Mouse (Mus musculus) gastrocnemius, postnatal 14 days (tissue): ENCODE results near the gene Ces2f. TPM values are rescaled to one million over a fixed set of nuclear protein-coding genes. Genes with fewer than 3 reads are reported as not detected.
A peak's percentile ranks its signal among the peaks of the same experiment; 100 is the strongest.
"Not testable (repeated sequence)": the region's sequence is repeated elsewhere in the genome, so short reads cannot be mapped to it uniquely, and the experiment has no call there.

Experiments
- DNase-seq: peaks from one replicate; pipeline ENCODE4 v3.0.0; 2021; ENCODE audit warnings: mixed read lengths
- intact Hi-C: fragments of 180-260 bp; cut with DNase I; formaldehyde crosslinking; loops from one replicate; pipeline ENCODE4 v1.15.1; 2025; ENCODE audit warnings: low total_unique reads
- long read RNA-seq, 2 experiments: library from polyadenylated mRNA; stranded (forward); transcript quantifications; one replicate each; pipeline ENCODE4 v2.0.0; 2021
- total RNA-seq, 2 experiments: library from RNA; stranded (reverse); gene quantifications; 2 replicates each; pipeline ENCODE4 v1.2.3; 2021

The Ces2f gene
- total RNA-seq, result not detected
- long read RNA-seq, experiment 1, result 0 reads
- long read RNA-seq, experiment 2, result 0 reads

- intact Hi-C loops, result no loop called here
- no peak for DNase-seq
These were observed at the start of gene Ces2f for GRCm38 (mm10) chr8:104947056-104947455. Gene Ces2f, plus strand, starts transcription at chr8:104947356.

DNA sequence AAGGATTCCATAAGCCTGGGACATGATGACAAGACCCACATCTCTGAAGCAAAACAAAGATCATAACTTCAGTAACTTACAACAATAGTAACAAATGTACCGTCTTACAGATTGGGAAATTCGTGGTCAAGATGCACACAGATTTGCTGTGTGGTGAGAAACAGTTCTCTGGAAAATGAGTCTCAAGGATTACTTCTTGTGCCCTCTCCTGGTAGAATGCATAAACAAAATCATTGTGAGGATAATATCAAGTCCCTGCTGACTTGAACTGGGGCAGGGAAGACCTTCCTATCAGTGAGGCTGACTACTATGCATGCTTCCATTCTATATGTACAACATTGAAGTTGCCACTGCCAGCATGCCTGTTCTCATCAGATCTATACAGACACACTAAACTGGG, 45.4 kb upstream of the Ces2f start:
- DNase-seq, result no peak
- intact Hi-C loops, result no loop called here

DNA sequence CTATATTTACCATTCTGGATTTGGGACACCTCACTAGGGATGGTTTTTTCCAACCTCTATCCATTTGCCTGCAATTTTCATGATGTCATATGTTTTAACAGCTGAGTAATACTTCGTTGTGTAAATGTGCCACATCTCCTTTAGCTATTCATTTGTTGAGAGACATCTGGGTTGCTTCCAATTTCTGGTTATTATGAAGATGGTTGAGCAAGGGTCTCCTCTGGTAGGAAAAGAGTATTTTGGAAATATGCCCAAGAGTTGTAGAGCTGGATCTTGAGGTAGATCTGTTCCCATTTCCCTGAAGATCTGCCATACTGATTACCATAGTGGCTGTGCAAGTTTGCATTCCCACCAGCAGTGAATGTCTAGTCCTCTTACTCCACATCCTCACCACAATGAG, 40.0 kb upstream of the Ces2f start:
- DNase-seq, result no peak
- intact Hi-C loops, result no loop called here

- intact Hi-C loops, result not testable (repeated sequence)
- DNase-seq, result peak; percentile 79
These were observed 38.1 kb upstream of the Ces2f start for GRCm38 (mm10) chr8:104909021-104909420.

DNA sequence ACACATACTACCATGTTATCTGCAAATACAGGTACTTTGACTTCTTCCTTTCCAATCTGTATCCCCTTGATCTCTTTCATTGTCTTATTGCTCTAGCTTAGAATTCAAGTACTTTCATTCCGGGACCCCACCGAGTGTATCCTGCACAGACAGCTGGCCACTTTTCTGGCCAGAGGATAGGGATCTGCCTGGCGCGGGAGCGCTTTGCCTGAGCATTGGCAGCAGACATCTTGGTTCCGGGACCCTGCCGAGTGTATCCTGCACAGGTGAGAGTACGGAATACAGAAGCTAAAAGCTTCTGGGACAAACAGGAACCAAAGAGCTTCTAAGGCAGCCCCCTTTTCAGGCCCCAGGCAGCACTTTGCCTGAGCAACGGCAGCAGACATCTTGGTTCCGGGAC, 37.5 kb upstream of the Ces2f start:
- DNase-seq, intact Hi-C loops: not testable (repeated sequence)

GRCm38 (mm10) chr8:104925972-104926596, 21.1 kb upstream of the Ces2f start, which contains the start of gene Ces2e:
Gene Ces2e, plus strand, starts transcription at chr8:104926260.
- no peak for DNase-seq
- intact Hi-C loops, result no loop called here

- DNase-seq, result no peak
- intact Hi-C loops, result no loop called here
These were observed 19.9 kb upstream of the Ces2f start for GRCm38 (mm10) chr8:104927301-104927700.

- DNase-seq, result no peak
- intact Hi-C loops, result no loop called here
These were observed 2.5 kb upstream of the Ces2f start for GRCm38 (mm10) chr8:104944665-104945064.

DNA sequence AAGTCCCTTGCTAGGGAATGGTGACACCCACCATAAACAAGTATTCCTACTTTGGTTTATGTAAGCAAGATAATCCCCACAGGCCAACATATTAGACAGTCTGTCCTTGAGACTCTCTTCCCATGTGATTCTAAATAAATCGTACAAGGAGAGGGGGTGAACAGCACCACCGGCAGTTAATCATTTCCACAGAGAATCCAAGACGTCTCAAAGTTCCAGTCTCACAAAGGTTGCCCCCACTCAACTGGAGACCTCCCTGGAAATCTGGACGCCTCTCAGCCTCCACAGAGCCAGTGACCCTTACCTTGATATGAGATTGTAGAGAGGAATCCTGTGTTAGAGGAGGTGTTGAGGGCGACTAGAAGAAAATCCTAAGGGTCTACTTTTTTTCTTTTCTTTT, 1.9 kb downstream of the Ces2f start:
- intact Hi-C loops, result no loop called here
- DNase-seq, result no peak

GRCm38 (mm10) chr8:104961537-104961961, 14.4 kb downstream of the Ces2f start, which contains the start of gene Ces2g:
Gene Ces2g, plus strand, starts transcription at chr8:104961718.
- intact Hi-C loops, result no loop called here
- DNase-seq, result no peak

GRCm38 (mm10) chr8:104962229-104962901, 15.2 kb downstream of the Ces2f start:
- intact Hi-C loops, result no loop called here

DNA sequence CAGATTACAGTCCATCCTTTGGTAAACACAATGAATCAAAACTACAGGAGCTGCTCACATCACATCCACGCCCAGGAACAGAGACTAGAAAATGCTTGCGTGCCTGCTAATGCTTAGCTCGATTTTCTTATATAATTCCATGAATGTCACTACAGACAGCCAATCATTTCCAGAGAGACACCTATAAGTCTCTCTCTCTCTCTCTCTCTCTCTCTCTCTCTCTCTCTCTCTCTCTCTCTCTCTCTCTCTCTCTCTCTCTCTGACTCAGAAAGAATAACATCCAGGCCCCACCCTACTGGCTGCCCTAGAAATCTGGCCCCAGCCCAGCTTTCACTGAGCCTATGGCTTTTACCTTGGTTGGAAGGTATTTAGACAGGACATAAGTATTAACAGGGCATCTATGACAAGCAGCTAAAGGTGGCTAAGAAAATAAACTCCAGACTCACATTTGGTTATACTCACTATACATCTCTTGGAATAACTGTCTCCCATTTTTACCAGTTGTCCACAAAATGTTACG, 16.3 kb downstream of the Ces2f start:
- DNase-seq, result no peak
- intact Hi-C loops, result no loop called here

More at GRCm38 (mm10) chr8:104962229-104962901, 15.2 kb downstream of the Ces2f start:
- no peak for DNase-seq

- intact Hi-C loops, result no loop called here
- DNase-seq, result no peak
These were observed 37.0 kb downstream of the Ces2f start for GRCm38 (mm10) chr8:104984126-104984525.

DNA sequence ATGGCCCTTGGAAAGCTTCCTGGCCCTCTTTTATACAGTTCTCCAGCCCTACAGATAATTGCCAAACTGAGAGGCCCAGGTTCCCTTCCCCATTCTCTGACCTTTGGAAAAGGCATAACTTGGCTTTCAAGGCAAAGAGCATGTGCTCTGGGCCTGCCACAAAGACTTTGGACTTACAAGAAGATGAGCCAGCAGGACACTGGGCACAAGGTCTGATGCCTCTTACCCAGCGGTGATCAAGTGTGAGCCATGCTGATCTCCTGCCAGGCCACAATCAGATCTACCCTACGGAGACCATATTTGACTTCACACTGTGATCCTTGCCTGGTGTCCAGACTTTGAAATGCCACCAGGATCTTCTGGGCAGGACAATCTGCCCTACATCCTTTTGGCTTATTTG, 37.8 kb downstream of the Ces2f start:
- intact Hi-C loops, result no loop called here
- DNase-seq, result no peak

DNA sequence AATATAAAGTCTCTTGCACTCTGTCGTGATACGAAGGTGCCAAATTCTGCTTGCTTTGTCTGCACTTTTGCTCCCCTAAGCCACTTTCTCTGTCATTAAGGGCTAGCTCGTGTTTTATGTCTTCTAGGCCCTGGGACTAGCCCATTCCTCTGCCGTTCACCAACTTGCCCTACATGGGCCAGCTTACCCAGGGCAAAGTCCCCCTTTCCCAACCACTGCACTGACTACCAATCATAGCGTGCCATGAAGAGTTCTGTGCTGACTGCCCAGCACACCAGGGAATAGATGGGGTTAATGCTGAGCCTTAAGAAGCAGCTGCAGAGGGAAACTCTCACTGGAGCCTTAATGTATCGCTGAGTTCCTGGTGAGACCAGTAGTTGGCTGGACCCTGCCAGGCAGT, 51.0 kb downstream of the Ces2f start:
- intact Hi-C loops, result no loop called here
- DNase-seq, result no peak

GRCm38 (mm10) chr8:104999183-104999582, 52.0 kb downstream of the Ces2f start:
- DNase-seq, result no peak
- intact Hi-C loops, result no loop called here

DNA sequence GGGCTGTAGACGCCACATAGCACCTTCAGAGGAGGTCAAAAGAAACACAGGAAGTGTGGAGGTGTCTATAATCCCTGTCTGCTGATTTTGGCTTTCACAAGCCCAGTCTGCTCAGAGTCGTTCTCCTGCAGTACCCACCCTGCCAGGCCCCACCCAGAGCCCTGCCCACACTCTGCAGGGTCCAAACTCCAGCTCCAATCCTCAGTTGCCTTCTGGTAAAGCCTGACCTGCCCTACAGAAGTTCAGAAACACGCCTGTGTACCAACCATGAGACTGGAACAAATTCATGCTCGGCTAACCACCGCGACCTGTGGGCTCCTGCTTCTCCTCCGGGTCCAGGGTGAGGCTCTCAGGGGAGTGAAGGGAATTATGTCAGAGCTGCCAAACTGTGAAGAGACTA, 53.4 kb downstream of the Ces2f start, which contains the start of gene Ces2h:
Ces2h (plus strand) TSS at position 268 of the 400 bp plus-strand sequence.
- intact Hi-C loops, result no loop called here
- DNase-seq, result no peak
